In genomic region chr13:21882760-21883405, GRCm38 (mm10) we compare ENCODE assay signal across 8 mouse cellular contexts. TPM values are rescaled to one million over a fixed set of nuclear protein-coding genes. Genes with fewer than 3 reads are reported as not detected.
A peak's percentile ranks its signal among the peaks of the same experiment; 100 is the strongest.
DNase-seq lines count a peak whose midpoint lies in the region; ATAC-seq lines count a peak whose summit lies in the region.

No protein-coding gene starts in this region.

- no peaks in the 10 kb centered on the region for H3K36me3 ChIP-seq in erythroblast, embryonic 14.5 days (ENCODE audit: control insufficient read depth)
- H3K36me3 ChIP-seq in hindbrain, embryonic 13.5 days: no peaks in the 10 kb centered on the region

- peak overlapping the region; percentile 68 for H3K4me3 ChIP-seq in erythroblast, embryonic 14.5 days (replicated peaks)
- H3K4me3 ChIP-seq in hindbrain, embryonic 13.5 days: peak overlapping the region; percentile 25

- no peaks in the 10 kb centered on the region for H3K27me3 ChIP-seq in erythroblast, embryonic 14.5 days (ENCODE audit: control insufficient read depth)
- H3K27me3 ChIP-seq in hindbrain, embryonic 13.5 days: peaks cover 17% of the 10 kb centered on the region

- H3K9me3 ChIP-seq in erythroblast, embryonic 14.5 days (ENCODE audit: control insufficient read depth, low read length): no peaks in the 10 kb centered on the region
- no peaks in the 10 kb centered on the region for H3K9me3 ChIP-seq in hindbrain, embryonic 13.5 days

- WGBS in hindbrain, embryonic 13.5 days: 1% methylated on average over 13 of the region's 13 CpGs

- H3K9ac ChIP-seq in hindbrain, embryonic 13.5 days: no peak overlapping the region

- peak overlapping the region; percentile 39 for H3K4me2 ChIP-seq in hindbrain, embryonic 13.5 days

- no peak overlapping the region for H3K27ac ChIP-seq in hindbrain, embryonic 13.5 days

- intact Hi-C loops in left cerebral cortex, postnatal 14 days (cut with DNase I): loop anchor here (2.0 kb wide), 1 partner anchor 14 kb away; no protein-coding TSS in a partner anchor

- peaks cover 16% of the 10 kb centered on the region for H3K4me1 ChIP-seq in erythroblast, embryonic 14.5 days (ENCODE audit: control insufficient read depth)
- no peaks in the 10 kb centered on the region for H3K4me1 ChIP-seq in hindbrain, embryonic 13.5 days (replicated peaks)

- no peak for ATAC-seq in hindbrain, embryonic 13.5 days (ENCODE audit: low FRiP score)

- peak; percentile 17 to 83 for DNase-seq in adrenal gland, adult (ENCODE audit: inconsistent age in 2 of 2, low spot score in 1 of 2)
- DNase-seq in adrenal gland, postnatal 4 days (ENCODE audit: low spot score in 2 of 2): no peak
- DNase-seq in adrenal gland, postnatal 14 days: peak; percentile 53
- peak; percentile 32 to 75 for DNase-seq in left cerebral cortex, postnatal 14 days (ENCODE audit: low spot score in 2 of 2)
- DNase-seq in mesoderm, embryonic 11.5 days (ENCODE audit: low read depth, low spot score): peak; percentile 83
- DNase-seq in spleen, postnatal 4 days (ENCODE audit: low spot score in 2 of 2): peak; percentile 42 to 65

RNA-seq across cellular contexts. Expression of gene Hist1h2br, which starts 49.3 kb away (rescaled TPM):
- total RNA-seq in adrenal gland, postnatal 4 days (2021): 100 to 1,000 TPM; 346 to 390 TPM
- 132 and 133 TPM in 2 replicates for total RNA-seq in adrenal gland, postnatal 14 days (2021)
- 12.4 and 21.9 TPM in 2 replicates for polyA plus RNA-seq in erythroblast, embryonic 14.5 days (2012)
- polyA plus RNA-seq in hindbrain, embryonic 13.5 days (2015; fragmentation: Nextera tagmentation; extraction: Ambion mirVana): 7.5 and 7.7 TPM in 2 replicates
- 10 to 100 TPM; 44.5 to 56.8 TPM for total RNA-seq in left cerebral cortex, postnatal 14 days (2021)

RNA-seq across cellular contexts. Expression of gene Hist1h2ap, which starts 49.6 kb away (rescaled TPM):
- total RNA-seq in adrenal gland, postnatal 4 days (2021): 100 to 1,000 TPM; 329 to 379 TPM
- total RNA-seq in adrenal gland, postnatal 14 days (2021): 319 and 352 TPM in 2 replicates
- 9,149 and 11,620 TPM in 2 replicates for polyA plus RNA-seq in erythroblast, embryonic 14.5 days (2012)
- 898 and 915 TPM in 2 replicates for polyA plus RNA-seq in hindbrain, embryonic 13.5 days (2015; fragmentation: Nextera tagmentation; extraction: Ambion mirVana)
- 10 to 100 TPM; 46.9 to 49.5 TPM for total RNA-seq in left cerebral cortex, postnatal 14 days (2021)

RNA-seq across cellular contexts. Expression of gene Hist1h4n, which starts 50.9 kb away (rescaled TPM):
- total RNA-seq in adrenal gland, postnatal 4 days (2021): 100 to 1,000 TPM; 144 to 157 TPM
- total RNA-seq in adrenal gland, postnatal 14 days (2021): 37.8 and 56.1 TPM in 2 replicates
- 0.78 and 5.7 TPM in 2 replicates for polyA plus RNA-seq in erythroblast, embryonic 14.5 days (2012)
- 6.7 and 8.6 TPM in 2 replicates for polyA plus RNA-seq in hindbrain, embryonic 13.5 days (2015; fragmentation: Nextera tagmentation; extraction: Ambion mirVana)
- total RNA-seq in left cerebral cortex, postnatal 14 days (2021): 10 to 100 TPM; 20.9 to 25.8 TPM

Comparison
In these comparisons a context has a peak if more than half of its experiments do, and no peak if none do; other contexts are left out.
1. DNase-seq: peak in adrenal gland, adult (2 of 2), adrenal gland, postnatal 14 days (single experiment), left cerebral cortex, postnatal 14 days (2 of 2), mesoderm, embryonic 11.5 days (single experiment) and spleen, postnatal 4 days (2 of 2); none in adrenal gland, postnatal 4 days (0 of 2).